9 mouse cellular contexts compared by ENCODE assay signal in the genomic region with DNA sequence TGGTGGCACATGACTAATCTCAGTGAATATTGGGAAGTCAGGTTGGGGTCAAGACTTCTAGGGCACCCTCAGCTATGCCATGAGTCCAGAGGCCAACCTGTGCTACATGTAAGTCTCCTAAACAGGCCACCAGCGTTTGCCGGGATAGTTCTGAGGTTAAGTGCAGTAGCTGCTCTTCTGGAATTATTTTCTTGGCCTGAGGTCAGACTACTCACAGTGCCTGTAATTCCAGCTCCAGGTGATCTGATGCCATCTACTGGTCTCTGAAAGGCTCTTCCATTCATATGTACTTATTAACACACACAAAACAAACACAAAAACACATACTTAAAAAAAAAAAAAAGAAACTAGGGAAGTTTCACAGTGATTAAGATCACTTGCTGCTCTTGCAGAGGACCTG. TPM values are rescaled to one million over a fixed set of nuclear protein-coding genes. Genes with fewer than 3 reads are reported as not detected.
DNase-seq lines count a peak whose midpoint lies in the region; ATAC-seq and TF ChIP-seq lines count a peak whose summit lies in the region.
"Had no signal": no experiment of that assay in that cellular context is flagged by ENCODE, and none has a peak within 500 bp of the region (broad histone marks: within the 10 kb centered on the region; RNA-seq: fewer than 3 reads in every experiment).

No protein-coding gene starts in this region.

- 55% methylated on average over 2 of the region's 2 CpGs for WGBS in hindbrain, postnatal 0 days
- 69% methylated on average over 2 of the region's 2 CpGs for WGBS in hindbrain, embryonic 14.5 days
- WGBS in cerebellum, adult 2 months, result 4% methylated on average over 2 of the region's 2 CpGs

- H3K4me1 ChIP-seq in hindbrain, postnatal 0 days (ENCODE audit: insufficient read depth, low read length), result no peaks in the 10 kb centered on the region
- H3K4me1 ChIP-seq in hindbrain, embryonic 14.5 days (replicated peaks; ENCODE audit: control insufficient read depth, insufficient read depth, low read length), result no peaks in the 10 kb centered on the region
- H3K4me1 ChIP-seq in cerebellum, adult 2 months (ENCODE audit: control insufficient read depth, insufficient read depth, low read length), result no peaks in the 10 kb centered on the region

- no peak overlapping the region for H3K9ac ChIP-seq in hindbrain, postnatal 0 days (replicated peaks; ENCODE audit: low read length)
- H3K9ac ChIP-seq in hindbrain, embryonic 14.5 days, result no peak overlapping the region

- no peaks in the 10 kb centered on the region for H3K9me3 ChIP-seq in hindbrain, postnatal 0 days (ENCODE audit: low read length)
- H3K9me3 ChIP-seq in hindbrain, embryonic 14.5 days (ENCODE audit: control insufficient read depth, low read length), result no peaks in the 10 kb centered on the region

- H3K36me3 ChIP-seq in hindbrain, postnatal 0 days (ENCODE audit: insufficient read depth, low read length), result peaks cover 18% of the 10 kb centered on the region
- H3K36me3 ChIP-seq in hindbrain, embryonic 14.5 days (replicated peaks; ENCODE audit: control insufficient read depth, insufficient read depth), result peaks cover 69% of the 10 kb centered on the region

- H3K4me3 ChIP-seq in hindbrain, postnatal 0 days (ENCODE audit: low read length), result no peak overlapping the region
- no peak overlapping the region for H3K4me3 ChIP-seq in hindbrain, embryonic 14.5 days (replicated peaks; ENCODE audit: low read length)
- no peak overlapping the region for H3K4me3 ChIP-seq in cerebellum, adult 2 months (replicated peaks; ENCODE audit: insufficient read depth, low read depth, low read length)

- no peaks in the 10 kb centered on the region for H3K27me3 ChIP-seq in hindbrain, postnatal 0 days (ENCODE audit: insufficient read depth, low read length)
- H3K27me3 ChIP-seq in hindbrain, embryonic 14.5 days (ENCODE audit: control insufficient read depth, insufficient read depth, low read length), result no peaks in the 10 kb centered on the region
- no peaks in the 10 kb centered on the region for H3K27me3 ChIP-seq in cerebellum, adult 2 months (ENCODE audit: control insufficient read depth, insufficient read depth, low read length)

- ATAC-seq in hindbrain, postnatal 0 days, result no peak
- no peak for ATAC-seq in hindbrain, embryonic 14.5 days (ENCODE audit: low FRiP score)

- no peak for TF ChIP-seq POLR2A in cerebellum, adult 2 months (IDR thresholded peaks at IDR 0.05; ENCODE audit: borderline replicate concordance, insufficient read depth, low read length)

- H3K27ac ChIP-seq in hindbrain, postnatal 0 days, result no peak overlapping the region
- no peak overlapping the region for H3K27ac ChIP-seq in hindbrain, embryonic 14.5 days
- H3K27ac ChIP-seq in cerebellum, adult 2 months (ENCODE audit: insufficient read depth, low read length), result no peak overlapping the region

- H3K4me2 ChIP-seq in hindbrain, postnatal 0 days (ENCODE audit: low read depth, low read length), result no peak overlapping the region
- no peak overlapping the region for H3K4me2 ChIP-seq in hindbrain, embryonic 14.5 days (replicated peaks)

- DNase-seq in hindbrain, postnatal 0 days (ENCODE audit: low spot score), result peak; percentile 26
- DNase-seq in hindbrain, embryonic 14.5 days (ENCODE audit: low spot score), result no peak
- peak; percentile 66 for DNase-seq in MN1 (ENCODE audit: low spot score)
- DNase-seq in cerebellum, adult 2 months, result peak in 1 of 2 experiments; percentile 39
- DNase-seq in kidney, postnatal 14 days, result peak; percentile 57
- no peak for DNase-seq in layer of hippocampus, postnatal 25 days (ENCODE audit: extremely low spot score in 1 of 2, low spot score in 1 of 2)
- DNase-seq in left cerebral cortex, adult 11 months (ENCODE audit: low spot score), result no peak
- no peak for DNase-seq in right cerebral cortex, postnatal 14 days
- DNase-seq: thymus, postnatal 14 days had no signal

- TF ChIP-seq CTCF in hindbrain, postnatal 0 days (IDR thresholded peaks at IDR 0.05; ENCODE audit: low read depth), result peak; percentile 47
- peak; percentile 31; the same call in 1 of the 2 replicates for TF ChIP-seq CTCF in cerebellum, adult 2 months (IDR thresholded peaks at IDR 0.05; ENCODE audit: borderline replicate concordance, insufficient read depth, low read depth, low read length)

RNA-seq across cellular contexts. Expression of gene Hnrnpr, which starts 13.5 kb away (rescaled TPM):
- 66.4 and 69.0 TPM in 2 replicates for total RNA-seq in hindbrain, postnatal 0 days (2014; rRNA removed)
- 154 and 159 TPM in 2 replicates for polyA plus RNA-seq in hindbrain, postnatal 0 days (2015; fragmentation: Nextera tagmentation; extraction: Ambion mirVana)
- polyA plus RNA-seq in hindbrain, embryonic 14.5 days (2014; fragmentation: Nextera tagmentation; extraction: Ambion mirVana), result 155 and 177 TPM in 2 replicates
- 54.8 and 57.8 TPM in 2 replicates for polyA plus RNA-seq in cerebellum, adult 2 months (2012; rRNA removed)
- total RNA-seq in layer of hippocampus, postnatal 25 days (2021), result 100 to 1,000 TPM in 1 of 2 experiments, 10 to 100 TPM in 1; 87.1 to 103 TPM

RNA-seq across cellular contexts. Expression of gene Zfp46, which starts 39.7 kb away (rescaled TPM):
- 53.4 and 61.5 TPM in 2 replicates for total RNA-seq in hindbrain, postnatal 0 days (2014; rRNA removed)
- polyA plus RNA-seq in hindbrain, postnatal 0 days (2015; fragmentation: Nextera tagmentation; extraction: Ambion mirVana), result 22.4 and 22.6 TPM in 2 replicates
- polyA plus RNA-seq in hindbrain, embryonic 14.5 days (2014; fragmentation: Nextera tagmentation; extraction: Ambion mirVana), result 39.8 and 48.8 TPM in 2 replicates
- 26.3 and 29.8 TPM in 2 replicates for polyA plus RNA-seq in cerebellum, adult 2 months (2012; rRNA removed)
- total RNA-seq in layer of hippocampus, postnatal 25 days (2021), result 10 to 100 TPM; 48.8 to 62.9 TPM

Comparison
In these comparisons a context has a peak if more than half of its experiments do, and no peak if none do; other contexts are left out.
1. DNase-seq: peak in hindbrain, postnatal 0 days (single experiment), MN1 (single experiment) and kidney, postnatal 14 days (single experiment); none in hindbrain, embryonic 14.5 days (single experiment), layer of hippocampus, postnatal 25 days (0 of 2), left cerebral cortex, adult 11 months (single experiment) and right cerebral cortex, postnatal 14 days (single experiment).